22 mouse cellular contexts compared by ENCODE assay signal in the genomic region with DNA sequence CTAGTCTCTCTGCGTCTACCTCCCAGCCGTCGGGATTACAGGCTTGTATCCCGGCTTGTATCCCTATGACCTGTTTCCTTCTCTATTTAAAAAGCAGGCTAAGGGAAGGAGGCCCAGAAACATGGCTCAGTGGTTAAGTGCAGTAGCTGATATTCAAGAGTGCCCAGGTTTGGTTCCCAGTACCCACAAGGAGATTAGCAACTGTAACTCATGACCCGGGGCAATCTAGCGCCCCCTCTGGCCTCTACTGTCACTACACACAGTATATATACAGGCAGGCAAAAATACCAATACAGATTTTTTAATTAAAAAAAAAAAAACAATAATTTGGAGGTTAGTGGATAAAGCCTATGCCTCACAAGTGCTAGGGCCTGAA. TPM values are rescaled to one million over a fixed set of nuclear protein-coding genes. Genes with fewer than 3 reads are reported as not detected.
A peak's percentile ranks its signal among the peaks of the same experiment; 100 is the strongest.
DNase-seq lines count a peak whose midpoint lies in the region; ATAC-seq and TF ChIP-seq lines count a peak whose summit lies in the region.
"Had no signal": no experiment of that assay in that cellular context is flagged by ENCODE, and none has a peak within 500 bp of the region (broad histone marks: within the 10 kb centered on the region; RNA-seq: fewer than 3 reads in every experiment).

No protein-coding gene starts in this region.

- dilution Hi-C loops in CH12.LX (cut with MboI; ENCODE audit: extremely low pct_ligation_motif_present, extremely low pct_unique_long_range_greater_than_20kb, low sequenced_read_pairs) = no loop called here

- TF ChIP-seq RAD21 in CH12.LX (IDR thresholded peaks at IDR 0.05; ENCODE audit: low read depth, low read length) = no peak

- ATAC-seq in liver, embryonic 13.5 days (ENCODE audit: low read depth) = no peak
- no peak for ATAC-seq in liver, embryonic 11.5 days (replicated peaks; ENCODE audit: low FRiP score)
- ATAC-seq in neural tube, embryonic 15.5 days (ENCODE audit: low FRiP score) = no peak
- ATAC-seq: lung, postnatal 0 days had no signal

- no peaks in the 10 kb centered on the region for H3K79me2 ChIP-seq in CH12.LX (replicated peaks; ENCODE audit: control insufficient read depth, extremely low read depth, insufficient read depth, poor library complexity, severe bottlenecking)

- no peak overlapping the region for H3K4me3 ChIP-seq in liver, embryonic 13.5 days (replicated peaks)
- no peak overlapping the region for H3K4me3 ChIP-seq in liver, embryonic 11.5 days (ENCODE audit: low read depth, low read length)
- H3K4me3 ChIP-seq in CH12.LX (replicated peaks in 1 of 3; ENCODE audit: low read depth in 2 of 3, low read length in 2 of 3, poor library complexity in 1 of 3) (no peak overlapping the region), ES-Bruce4 (ENCODE audit: low read depth, low read length) (no peak overlapping the region)
- no peak overlapping the region for H3K4me3 ChIP-seq in neural tube, embryonic 15.5 days (replicated peaks)
- H3K4me3 ChIP-seq: embryonic facial prominence, embryonic 15.5 days; myocyte had no signal

- no peak overlapping the region for H3K9ac ChIP-seq in liver, embryonic 13.5 days
- H3K9ac ChIP-seq in liver, embryonic 11.5 days (ENCODE audit: low read depth, low read length) = no peak overlapping the region
- H3K9ac ChIP-seq in CH12.LX (ENCODE audit: insufficient read depth, low read depth) (no peak overlapping the region), ES-Bruce4 (ENCODE audit: low read depth, poor library complexity, severe bottlenecking) (peak overlapping the region; percentile 59; the same call in 1 of the 2 replicates)
- H3K9ac ChIP-seq in neural tube, embryonic 15.5 days (replicated peaks) = no peak overlapping the region
- H3K9ac ChIP-seq: embryonic facial prominence, embryonic 15.5 days; heart, embryonic 15.5 days; hindbrain, embryonic 14.5 days had no signal

- 0 out of 2 replicates have a peak, but pooled peaks cover 6% of the 10 kb centered on the region for H3K27me3 ChIP-seq in liver, embryonic 13.5 days
- no peaks in the 10 kb centered on the region; the same call in 1 of the 2 replicates for H3K27me3 ChIP-seq in liver, embryonic 11.5 days (replicated peaks; ENCODE audit: control insufficient read depth, insufficient read depth, low read length)
- H3K27me3 ChIP-seq in CH12.LX (replicated peaks) (no peaks in the 10 kb centered on the region), ES-Bruce4 (ENCODE audit: control insufficient read depth, insufficient read depth, low read length, poor library complexity, severe bottlenecking) (no peaks in the 10 kb centered on the region)
- no peaks in the 10 kb centered on the region for H3K27me3 ChIP-seq in neural tube, embryonic 15.5 days (replicated peaks)
- H3K27me3 ChIP-seq: embryonic facial prominence, embryonic 15.5 days; heart, embryonic 15.5 days had no signal

- peak overlapping the region; percentile 35; the same call in 1 of the 2 replicates for H3K4me2 ChIP-seq in liver, embryonic 13.5 days
- H3K4me2 ChIP-seq in liver, embryonic 11.5 days = no peak overlapping the region
- no peak overlapping the region for H3K4me2 ChIP-seq in CH12.LX (ENCODE audit: insufficient read depth, low read depth, poor library complexity, severe bottlenecking)
- H3K4me2 ChIP-seq in neural tube, embryonic 15.5 days = no peak overlapping the region
- H3K4me2 ChIP-seq: hindbrain, embryonic 14.5 days had no signal

- no peak overlapping the region for H3K27ac ChIP-seq in liver, embryonic 13.5 days
- H3K27ac ChIP-seq in liver, embryonic 11.5 days (ENCODE audit: low read depth, low read length) = no peak overlapping the region
- H3K27ac ChIP-seq in CH12.LX (ENCODE audit: insufficient read depth, low read depth) = no peak overlapping the region
- H3K27ac ChIP-seq in ES-Bruce4 (ENCODE audit: insufficient read depth, low read length) = no peak overlapping the region
- H3K27ac ChIP-seq in neural tube, embryonic 15.5 days (replicated peaks) = no peak overlapping the region
- H3K27ac ChIP-seq: embryonic facial prominence, embryonic 15.5 days; heart, embryonic 15.5 days; hindbrain, embryonic 14.5 days; stomach, postnatal 0 days had no signal

- no peak for DNase-seq in liver, embryonic 13.5 days
- DNase-seq in liver, embryonic 11.5 days (ENCODE audit: low spot score) = no peak
- DNase-seq in CH12.LX (ENCODE audit: extremely low read depth) = no peak
- peak; percentile 15 for DNase-seq in induced T-regulatory cell, adult 2 months (ENCODE audit: low read depth)
- DNase-seq in lung, postnatal 14 days = no peak
- no peak for DNase-seq in natural killer cell, adult 2 months (ENCODE audit: low spot score in 2 of 2)
- DNase-seq: cerebellum, adult 9-10 months; gastrocnemius, adult 2 months; heart, postnatal 4 days; kidney, adult 9 months; kidney, postnatal 14 days; midbrain, embryonic 14.5 days; thymus, postnatal 14 days had no signal

- no peaks in the 10 kb centered on the region for H3K36me3 ChIP-seq in liver, embryonic 13.5 days
- no peaks in the 10 kb centered on the region for H3K36me3 ChIP-seq in liver, embryonic 11.5 days (ENCODE audit: control insufficient read depth, insufficient read depth, low read length)
- H3K36me3 ChIP-seq in CH12.LX (replicated peaks in 1 of 2; ENCODE audit: control insufficient read depth in 1 of 2, insufficient read depth in 1 of 2, low read length in 1 of 2) (no peaks in the 10 kb centered on the region), ES-Bruce4 (ENCODE audit: control insufficient read depth, insufficient read depth, low read length, poor library complexity, severe bottlenecking) (no peaks in the 10 kb centered on the region)
- H3K36me3 ChIP-seq in neural tube, embryonic 15.5 days = no peaks in the 10 kb centered on the region
- H3K36me3 ChIP-seq: embryonic facial prominence, embryonic 15.5 days; G1E; heart, embryonic 15.5 days had no signal

- in situ Hi-C loops in CH12.LX (cut with MboI; ENCODE audit: low pct_ligation_motif_present, low pct_unique_long_range_greater_than_20kb, low sequenced_read_pairs) = no loop called here

- TF ChIP-seq CTCF in CH12.LX (conservative IDR thresholded peaks at IDR 0.05 in 1 of 2, IDR thresholded peaks at IDR 0.05 in 1 of 2; ENCODE audit: low read depth in 2 of 2, low read length in 2 of 2) = peak; percentile 23 to 29; a peak in 2 of 4 replicates
- peak; percentile 34 for TF ChIP-seq CTCF in ES-Bruce4 (IDR thresholded peaks at IDR 0.05; ENCODE audit: low read depth, low read length)

- 57% methylated on average over 6 of the region's 6 CpGs for WGBS in liver, embryonic 13.5 days (ENCODE audit: insufficient replicate concordance)
- WGBS in liver, embryonic 11.5 days = 59% methylated on average over 6 of the region's 6 CpGs
- WGBS in neural tube, embryonic 15.5 days = 72% methylated on average over 6 of the region's 6 CpGs

- TF ChIP-seq POLR2A in CH12.LX (IDR thresholded peaks at IDR 0.05; ENCODE audit: low read depth, low read length) = no peak
- no peak for TF ChIP-seq POLR2A in ES-Bruce4 (IDR thresholded peaks at IDR 0.05; ENCODE audit: insufficient read depth, low read length)

- no peaks in the 10 kb centered on the region for H3K9me3 ChIP-seq in liver, embryonic 13.5 days (replicated peaks)
- H3K9me3 ChIP-seq in liver, embryonic 11.5 days (ENCODE audit: control insufficient read depth, low read length) = no peaks in the 10 kb centered on the region
- peaks cover 8% of the 10 kb centered on the region for H3K9me3 ChIP-seq in CH12.LX (replicated peaks; ENCODE audit: low read length)
- no peaks in the 10 kb centered on the region for H3K9me3 ChIP-seq in ES-Bruce4 (replicated peaks; ENCODE audit: control insufficient read depth, insufficient read depth, low read length, poor library complexity, severe bottlenecking)
- no peaks in the 10 kb centered on the region for H3K9me3 ChIP-seq in neural tube, embryonic 15.5 days (replicated peaks)
- H3K9me3 ChIP-seq: embryonic facial prominence, embryonic 15.5 days; G1E; heart, embryonic 15.5 days had no signal

- no peak for TF ChIP-seq EP300 in CH12.LX (IDR thresholded peaks at IDR 0.05; ENCODE audit: low read length)
- TF ChIP-seq EP300 in ES-Bruce4 (IDR thresholded peaks at IDR 0.05; ENCODE audit: insufficient read depth, low read depth, low read length) = no peak

- no peaks in the 10 kb centered on the region for H3K4me1 ChIP-seq in liver, embryonic 13.5 days (replicated peaks)
- H3K4me1 ChIP-seq in liver, embryonic 11.5 days (replicated peaks; ENCODE audit: control insufficient read depth, insufficient read depth, low read length) = no peaks in the 10 kb centered on the region
- H3K4me1 ChIP-seq in CH12.LX (ENCODE audit: control insufficient read depth in 1 of 2, insufficient read depth in 2 of 2) (peaks cover 0 to 15% of the 10 kb centered on the region in 2 experiments; a peak in 2 of 4 replicates), ES-Bruce4 (ENCODE audit: control insufficient read depth, insufficient read depth, low read length) (no peaks in the 10 kb centered on the region)
- peaks cover 4% of the 10 kb centered on the region; the same call in 1 of the 2 replicates for H3K4me1 ChIP-seq in neural tube, embryonic 15.5 days
- H3K4me1 ChIP-seq: embryonic facial prominence, embryonic 15.5 days had no signal

TF ChIP-seq in CH12.LX, 34 proteins besides CTCF, POLR2A, EP300 and RAD21 (continues in another document):
- no peak for TF ChIP-seq CHD2 (IDR thresholded peaks at IDR 0.05; ENCODE audit: low read length)
- TF ChIP-seq ZKSCAN1 (IDR thresholded peaks at IDR 0.05; ENCODE audit: borderline replicate concordance, low read depth, low read length) = no peak
- TF ChIP-seq KAT2A (IDR thresholded peaks at IDR 0.05; ENCODE audit: insufficient replicate concordance, low read length) = no peak
- TF ChIP-seq CHD1 (IDR thresholded peaks at IDR 0.05; ENCODE audit: low read depth, low read length) = no peak

RNA-seq across cellular contexts. Expression of a gene that starts 18.2 kb away (rescaled TPM):
- 0.07 TPM in 1 of 2 replicates, not detected in the other for polyA plus RNA-seq in liver, embryonic 13.5 days (2015; fragmentation: Nextera tagmentation; extraction: Ambion mirVana)
- not detected in 2 replicates for polyA plus RNA-seq in liver, embryonic 11.5 days (2014; fragmentation: Nextera tagmentation; extraction: Ambion mirVana)
- total RNA-seq in CH12.LX (2012; rRNA removed) (0.25 and 1.2 TPM in 2 replicates), CH12.LX (2014; rRNA removed) (0.12 and 0.22 TPM in 2 replicates)
- polyA plus RNA-seq in CH12.LX (2012; ENCODE audit: insufficient read length, low read depth) (0.13 TPM in 1 of 2 replicates, not detected in the other), ES-Bruce4 (2011; ENCODE audit: insufficient read depth, insufficient read length, low read depth, missing spikeins) (1.9 and 2.2 TPM in 2 replicates)
- 1.2 and 2.3 TPM in 2 replicates for polyA plus RNA-seq in neural tube, embryonic 15.5 days (2015; fragmentation: Nextera tagmentation; extraction: Ambion mirVana)
- polyA plus RNA-seq: G1E had no signal

RNA-seq across cellular contexts. Expression of a gene that starts 44.4 kb away (rescaled TPM):
- polyA plus RNA-seq in liver, embryonic 13.5 days (2015; fragmentation: Nextera tagmentation; extraction: Ambion mirVana) = 18.7 and 21.2 TPM in 2 replicates
- 35.1 and 40.4 TPM in 2 replicates for polyA plus RNA-seq in liver, embryonic 11.5 days (2014; fragmentation: Nextera tagmentation; extraction: Ambion mirVana)
- 74.7 and 93.5 TPM in 2 replicates for total RNA-seq in CH12.LX (2012; rRNA removed)
- total RNA-seq in CH12.LX (2014; rRNA removed) = 84.5 and 87.3 TPM in 2 replicates
- 156 and 173 TPM in 2 replicates for polyA plus RNA-seq in CH12.LX (2012; ENCODE audit: insufficient read length, low read depth)
- polyA plus RNA-seq in ES-Bruce4 (2011; ENCODE audit: insufficient read depth, insufficient read length, low read depth, missing spikeins) = 185 and 207 TPM in 2 replicates
- polyA plus RNA-seq in neural tube, embryonic 15.5 days (2015; fragmentation: Nextera tagmentation; extraction: Ambion mirVana) = 61.7 and 63.0 TPM in 2 replicates
